Mouse (Mus musculus): ENCODE results near the gene Ube2o.

GRCm38 (mm10) chr11:116550748-116551147, 30.5 kb downstream of the Ube2o start:
- TF ChIP-seq CTCF (IDR thresholded peaks at IDR 0.05; ENCODE audit: control insufficient read depth, insufficient read depth, insufficient read length) (no peak), MAX (IDR thresholded peaks at IDR 0.05) (no peak), USF1 (IDR thresholded peaks at IDR 0.05; ENCODE audit: low read depth) (no peak), FOSL1 (IDR thresholded peaks at IDR 0.05; ENCODE audit: insufficient read depth, low read length, poor library complexity, severe bottlenecking) (no peak), MYOG (IDR thresholded peaks at IDR 0.05; ENCODE audit: control insufficient read depth, extremely low read depth, insufficient read length) (no peak), CEBPB (IDR thresholded peaks at IDR 0.05; ENCODE audit: low read depth) (no peak)
